Mouse (Mus musculus) kidney, postnatal 36 days (tissue): Measurements from ENCODE around the gene Hspa5.
"Not testable (repeated sequence)": the region's sequence is repeated elsewhere in the genome, so short reads cannot be mapped to it uniquely, and the experiment has no call there.

ENCODE experiments used
- DNase-seq, 2 experiments: peaks; one replicate each; pipeline ENCODE4 v3.0.0; 2021 to 2022; ENCODE audit warnings: mixed read lengths in 2 of 2

Gene Hspa5

DNA sequence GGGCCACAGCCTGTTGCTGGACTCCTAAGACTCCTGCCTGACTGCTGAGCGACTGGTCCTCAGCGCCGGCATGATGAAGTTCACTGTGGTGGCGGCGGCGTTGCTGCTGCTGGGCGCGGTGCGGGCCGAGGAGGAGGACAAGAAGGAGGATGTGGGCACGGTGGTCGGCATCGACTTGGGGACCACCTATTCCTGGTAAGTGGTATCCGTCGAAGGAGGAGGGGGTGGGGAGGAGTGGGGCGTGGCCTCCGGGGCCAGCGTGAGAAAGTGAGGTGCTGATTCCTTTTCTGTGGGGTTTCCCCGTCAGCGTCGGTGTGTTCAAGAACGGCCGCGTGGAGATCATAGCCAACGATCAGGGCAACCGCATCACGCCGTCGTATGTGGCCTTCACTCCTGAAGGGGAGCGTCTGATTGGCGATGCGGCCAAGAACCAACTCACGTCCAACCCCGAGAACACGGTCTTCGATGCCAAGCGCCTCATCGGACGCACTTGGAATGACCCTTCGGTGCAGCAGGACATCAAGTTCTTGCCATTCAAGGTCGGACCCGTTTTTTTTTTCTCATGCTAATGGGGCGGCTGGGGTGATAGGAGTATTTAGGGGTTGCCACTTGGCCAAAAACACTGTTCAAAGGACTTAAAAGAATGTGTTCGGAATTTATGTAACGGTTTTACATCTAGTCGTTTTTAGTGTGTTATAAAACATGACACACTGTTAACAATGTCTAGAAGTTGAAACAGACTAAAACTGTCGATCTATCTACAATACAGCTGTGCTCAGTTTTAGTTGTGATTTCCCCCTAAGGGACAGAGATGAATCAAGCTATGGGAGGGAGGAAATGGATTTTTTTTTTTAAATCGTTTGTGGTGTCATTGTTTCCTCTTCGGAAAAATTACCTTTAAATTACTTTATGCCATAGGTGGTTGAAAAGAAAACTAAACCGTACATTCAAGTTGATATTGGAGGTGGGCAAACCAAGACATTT, 774 bp downstream of the Hspa5 start:
- peak; percentile 31 to 68 for DNase-seq

DNA sequence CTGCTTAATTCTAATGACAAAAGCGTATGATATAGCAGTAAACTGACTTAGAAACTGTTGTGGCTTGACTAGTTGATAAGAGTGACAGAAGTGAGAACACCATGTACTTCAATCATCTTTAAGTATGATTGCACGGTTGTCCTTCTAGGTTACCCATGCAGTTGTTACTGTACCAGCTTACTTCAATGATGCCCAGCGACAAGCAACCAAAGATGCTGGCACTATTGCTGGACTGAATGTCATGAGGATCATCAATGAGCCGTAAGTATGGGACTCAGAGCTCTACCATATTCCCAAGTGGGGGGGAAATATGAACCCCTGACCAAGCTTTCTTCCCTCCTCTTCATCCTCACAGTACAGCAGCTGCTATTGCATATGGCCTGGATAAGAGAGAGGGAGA, 1.9 kb downstream of the Hspa5 start:
- no peak for DNase-seq

DNA sequence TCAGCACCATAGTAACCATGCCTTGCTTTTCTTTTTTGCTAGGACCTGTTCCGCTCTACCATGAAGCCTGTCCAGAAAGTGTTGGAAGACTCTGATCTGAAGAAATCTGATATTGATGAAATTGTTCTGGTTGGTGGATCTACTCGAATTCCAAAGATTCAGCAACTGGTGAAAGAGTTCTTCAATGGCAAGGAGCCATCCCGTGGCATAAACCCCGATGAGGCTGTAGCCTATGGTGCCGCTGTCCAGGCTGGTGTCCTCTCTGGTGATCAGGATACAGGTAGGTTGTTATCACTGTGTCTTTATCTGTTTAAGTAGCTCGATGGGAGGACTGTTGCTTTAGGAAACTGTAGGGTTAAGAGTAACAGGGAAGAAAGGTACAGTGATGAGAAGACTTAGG, 2.7 kb downstream of the Hspa5 start:
- no peak for DNase-seq

DNA sequence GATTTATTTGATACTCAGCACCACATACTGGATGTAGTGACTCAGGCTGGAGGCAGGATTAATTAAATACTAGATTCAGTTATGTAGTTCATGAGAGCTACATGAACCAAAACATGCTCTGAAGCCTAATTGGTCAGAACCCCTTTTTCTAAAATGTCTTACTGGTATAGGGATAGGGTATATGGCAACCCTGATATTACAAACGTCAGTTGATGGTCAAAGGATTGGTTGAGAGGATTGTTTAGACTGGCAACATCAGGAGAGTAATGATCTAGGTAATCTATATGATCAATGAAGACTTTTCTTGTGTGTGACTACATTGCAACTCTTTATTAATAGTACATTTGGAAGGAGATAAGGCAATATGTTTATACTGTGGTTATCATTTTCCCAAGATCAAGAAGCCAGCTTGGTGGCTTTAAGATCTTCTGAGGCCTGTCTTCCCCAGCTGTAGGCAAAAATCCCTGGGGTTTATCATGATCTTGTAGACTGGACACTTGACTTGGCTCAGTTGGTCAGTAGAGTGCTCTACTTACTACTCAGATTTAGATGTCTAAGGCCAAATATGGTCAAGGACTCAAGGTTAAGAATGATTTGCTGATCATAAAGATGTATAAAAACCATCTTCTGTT, 5.6 kb downstream of the Hspa5 start:
- no peak for DNase-seq

DNA sequence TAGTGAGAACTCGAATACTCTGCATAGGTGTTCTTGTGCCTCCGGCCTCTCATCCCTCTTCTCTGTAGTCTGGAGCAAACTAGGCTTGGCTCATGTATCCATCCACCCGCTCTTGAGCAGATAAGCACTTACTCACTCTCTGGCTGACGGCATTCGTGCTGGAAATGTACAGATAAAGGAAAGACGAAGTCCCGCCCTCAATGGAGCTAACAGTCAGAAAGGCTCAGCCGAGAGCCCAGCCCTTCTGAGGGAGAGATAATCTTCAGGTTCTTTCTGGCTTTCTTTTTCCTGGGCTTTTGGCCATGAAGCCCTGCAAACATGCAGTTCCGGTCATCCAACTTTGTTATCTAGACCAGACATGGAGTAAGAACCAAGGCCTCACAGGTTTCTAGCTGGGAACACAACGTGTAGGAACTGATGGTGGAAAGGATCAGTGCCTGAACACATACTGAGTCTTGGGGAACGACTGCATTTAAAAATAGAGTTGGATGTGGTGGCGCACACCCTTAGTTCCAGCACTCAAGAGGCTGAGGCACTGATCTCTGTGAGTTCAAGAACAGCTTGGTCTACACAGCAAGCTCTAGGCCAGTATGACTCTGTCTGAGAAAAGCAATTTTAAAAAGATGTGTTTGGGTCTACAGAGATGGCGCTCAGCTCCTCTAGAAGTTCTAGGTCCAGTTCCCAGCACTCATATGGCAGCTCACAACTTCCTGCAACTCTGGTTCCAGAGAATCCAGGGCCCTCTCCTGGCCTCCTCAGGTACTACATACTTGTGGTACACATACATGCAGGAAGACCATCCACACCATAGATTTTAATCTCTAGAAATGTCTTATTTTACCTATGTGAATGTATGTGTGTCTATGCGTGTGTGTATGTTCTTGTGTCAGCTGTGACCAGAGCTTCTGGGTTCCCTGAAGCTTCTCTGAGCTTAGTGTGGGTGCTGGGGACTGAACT, 11.6 kb downstream of the Hspa5 start:
- DNase-seq = no peak

DNA sequence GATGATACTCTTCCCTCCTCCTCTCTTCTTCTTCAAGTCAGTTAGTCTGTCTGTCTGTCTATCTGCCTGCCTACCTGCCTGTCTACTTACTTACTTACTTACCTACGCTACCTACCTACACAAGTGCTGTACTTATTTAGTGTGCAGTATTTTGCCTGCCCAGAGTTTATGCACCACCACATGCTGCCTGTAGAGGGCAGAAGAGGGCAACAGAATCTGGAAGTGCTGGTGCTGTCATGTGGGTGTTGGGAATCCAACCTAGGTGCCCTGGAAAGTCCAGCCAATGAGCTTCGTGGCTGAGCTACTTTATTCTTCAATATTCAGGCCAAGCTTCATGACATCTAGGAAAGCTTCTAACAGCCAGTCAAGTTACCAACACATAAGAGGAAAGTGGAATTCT, 12.3 kb downstream of the Hspa5 start:
- peak; percentile 45 to 75 for DNase-seq

DNA sequence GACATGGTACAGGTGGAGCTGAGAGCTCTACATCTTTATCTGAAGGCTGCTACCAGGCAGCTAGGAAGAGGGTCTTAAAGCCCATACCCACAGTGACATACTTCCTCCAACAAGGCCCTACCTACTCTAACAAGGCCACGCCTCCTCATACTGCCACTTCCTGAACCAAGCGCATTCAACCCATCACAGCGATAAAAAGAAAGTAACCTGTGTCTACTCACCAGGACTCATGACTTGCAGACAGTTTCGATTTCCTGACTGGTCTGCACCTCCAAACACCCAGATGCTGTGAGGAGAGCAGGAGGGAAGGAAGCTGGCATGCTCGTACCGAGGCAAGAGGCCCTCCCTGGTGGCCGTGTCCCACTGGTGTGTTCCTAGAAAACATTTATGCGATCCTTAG, 18.5 kb downstream of the Hspa5 start:
- DNase-seq = no peak

DNA sequence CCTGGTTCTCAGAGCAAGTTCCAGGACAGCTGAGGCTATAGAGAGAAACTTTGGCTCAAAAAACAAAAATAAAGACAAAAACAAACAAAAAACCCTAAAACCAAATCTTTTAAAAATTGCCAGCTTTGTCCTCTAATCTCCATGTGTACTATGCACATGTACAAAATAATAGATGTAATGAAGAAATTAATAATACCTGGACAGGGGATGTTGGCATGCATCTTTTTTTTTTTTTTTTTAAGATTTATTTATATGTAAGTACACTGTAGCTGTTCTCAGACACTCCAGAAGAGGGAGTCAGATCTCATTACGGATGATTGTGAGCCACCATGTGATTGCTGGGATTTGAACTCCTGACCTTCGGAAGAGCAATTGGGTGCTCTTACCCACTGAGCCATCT, 20.8 kb downstream of the Hspa5 start:
- DNase-seq = not testable (repeated sequence)

DNA sequence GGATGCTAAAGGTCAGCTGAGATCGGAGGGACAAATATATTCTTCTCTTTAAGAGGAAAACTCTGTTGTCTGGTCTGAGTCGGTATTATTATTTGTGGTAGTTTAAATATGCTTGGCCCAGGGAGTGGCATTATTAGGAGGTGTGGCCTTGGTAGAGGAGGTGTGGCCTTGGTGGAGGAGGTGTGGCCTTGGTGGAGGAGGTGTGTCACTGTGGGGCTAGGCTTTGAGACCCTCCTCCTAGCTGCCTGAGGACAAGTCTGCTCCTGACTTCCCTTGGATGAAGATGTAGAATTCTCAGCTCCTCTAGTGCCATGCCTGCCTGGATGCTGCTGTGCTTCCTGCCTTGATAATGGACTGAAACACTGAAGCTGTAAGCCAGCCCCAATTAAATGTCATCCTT, 22.7 kb downstream of the Hspa5 start:
- no peak for DNase-seq

DNA sequence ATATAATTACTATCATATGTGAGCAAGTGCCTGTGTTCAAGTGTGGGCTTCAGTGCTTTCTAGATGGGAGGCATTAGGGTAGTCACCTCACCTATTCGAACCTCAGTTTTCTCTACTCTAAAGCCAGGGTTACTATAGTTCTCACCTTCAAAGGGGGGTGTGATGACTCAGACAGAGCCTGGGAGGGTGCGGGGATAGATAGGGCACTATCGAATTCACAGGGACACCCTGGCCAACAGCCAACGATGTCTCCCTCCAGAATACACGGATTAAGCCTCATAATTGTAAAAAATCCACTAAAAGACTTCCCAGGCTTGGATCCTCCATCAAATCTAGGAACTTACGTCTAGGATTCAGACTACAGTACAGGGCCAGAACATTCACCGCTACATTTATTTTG, 23.7 kb downstream of the Hspa5 start:
- no peak for DNase-seq

DNA sequence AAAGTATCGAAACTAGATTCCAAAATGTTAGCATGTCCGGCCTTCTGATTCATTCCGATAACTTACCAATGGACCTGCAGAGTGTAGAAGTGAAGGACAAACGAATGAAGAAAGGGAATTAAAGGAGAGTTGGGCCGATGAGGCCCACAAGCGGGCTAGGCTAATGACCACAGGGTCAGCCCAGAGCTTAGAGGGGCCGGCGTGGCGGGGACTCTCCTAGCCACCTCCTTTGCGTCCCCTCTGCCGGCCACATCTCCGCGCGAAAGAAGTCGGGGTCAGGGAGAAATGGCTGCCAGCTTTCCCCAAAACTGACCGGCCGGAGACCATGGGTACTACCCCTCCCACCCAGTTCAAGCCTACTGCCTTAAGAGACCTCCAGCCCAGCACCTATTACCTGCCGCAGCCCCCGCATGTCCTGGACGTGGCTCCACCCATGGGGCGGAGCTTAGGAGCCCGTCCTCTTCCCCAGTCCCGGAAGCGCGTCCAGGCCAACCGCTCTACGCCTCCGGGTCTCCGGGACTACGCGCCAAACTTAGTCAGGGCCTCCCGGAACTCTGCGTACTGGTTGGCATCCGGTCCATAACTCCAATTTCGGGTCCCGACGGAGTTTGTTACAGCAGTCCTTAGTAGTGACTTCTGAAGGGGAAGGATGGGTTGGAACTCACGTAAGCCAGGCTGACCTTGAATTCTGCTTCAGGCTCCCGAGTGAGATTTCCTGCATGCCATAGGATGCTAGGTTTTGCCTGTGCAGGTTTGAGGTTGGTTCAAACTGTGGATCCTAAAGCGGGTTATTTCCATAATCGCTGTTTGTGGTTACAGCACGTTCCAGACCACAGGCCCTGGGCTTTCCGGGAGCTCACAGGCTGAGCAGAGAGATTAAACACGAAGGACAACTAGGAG, 27.8 kb downstream of the Hspa5 start, which contains the start of gene Rabepk:
Gene Rabepk, minus strand, starts transcription at position 556 of the 900 bp plus-strand sequence.
- peak; percentile 91 to 94 for DNase-seq

DNA sequence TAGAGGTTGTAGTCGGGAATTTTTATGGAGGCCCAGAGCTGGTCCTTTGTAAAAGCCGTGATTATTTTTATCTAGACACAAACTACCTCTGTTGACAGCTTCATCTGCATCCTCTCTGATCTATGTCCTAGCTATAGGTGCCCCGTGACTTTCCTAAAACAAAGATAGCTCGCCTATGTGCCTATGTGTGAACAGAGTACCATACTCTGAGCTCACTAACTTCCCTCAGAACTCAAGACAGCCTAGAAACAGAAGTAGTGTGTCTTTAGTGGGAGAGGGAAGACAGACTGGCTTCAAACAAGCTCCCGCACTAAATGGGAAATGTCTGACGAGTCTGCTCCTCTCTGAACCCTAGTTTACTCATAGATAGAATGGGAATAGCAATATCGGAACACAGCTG, 28.6 kb downstream of the Hspa5 start:
- no peak for DNase-seq

DNA sequence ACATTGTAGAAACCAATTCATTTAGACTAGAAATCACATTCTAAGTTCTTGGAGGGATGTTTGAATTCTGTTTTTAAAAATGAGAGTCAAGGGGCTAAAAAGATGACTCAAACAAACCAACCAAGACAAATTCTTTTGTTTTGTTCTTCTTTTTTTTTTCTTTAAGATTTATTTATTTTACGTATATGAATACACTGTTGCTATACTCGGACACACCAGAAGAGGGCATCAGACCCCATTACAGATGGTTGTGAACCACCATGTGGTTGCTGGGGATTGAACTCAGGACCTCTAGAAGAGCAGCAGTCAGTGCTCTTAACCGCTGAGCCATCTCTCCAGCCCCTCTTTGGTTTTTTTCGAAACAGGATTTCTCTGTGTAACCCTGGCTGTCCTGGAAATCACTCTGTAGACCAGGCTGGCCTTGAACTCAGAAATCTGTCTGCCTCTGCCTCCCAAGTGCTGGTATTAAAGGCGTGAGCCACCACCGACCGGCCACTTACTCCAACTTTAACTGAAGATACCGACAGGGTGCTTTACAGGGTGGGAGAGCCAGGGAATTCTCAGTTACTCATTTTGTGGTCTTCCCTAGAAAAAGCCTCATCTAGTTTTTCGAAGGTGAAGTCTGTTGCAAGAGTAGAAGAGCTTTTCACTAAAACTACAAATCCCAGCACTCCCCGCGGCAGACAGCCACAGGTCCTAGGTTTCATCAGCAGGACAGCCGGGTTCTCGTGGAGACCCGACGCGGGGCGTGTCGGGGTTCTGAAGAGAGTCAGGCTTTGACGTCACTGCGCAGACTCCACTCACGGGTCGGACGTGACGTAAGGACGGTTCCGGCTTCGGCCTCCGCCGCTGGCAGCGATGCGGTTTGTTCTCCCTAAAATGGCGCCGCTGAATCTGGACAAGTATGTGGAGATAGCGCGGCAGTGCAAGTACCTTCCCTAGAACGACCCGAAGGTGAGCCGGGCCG, 30.0 kb downstream of the Hspa5 start:
- peak; percentile 98 to 99 for DNase-seq

DNA sequence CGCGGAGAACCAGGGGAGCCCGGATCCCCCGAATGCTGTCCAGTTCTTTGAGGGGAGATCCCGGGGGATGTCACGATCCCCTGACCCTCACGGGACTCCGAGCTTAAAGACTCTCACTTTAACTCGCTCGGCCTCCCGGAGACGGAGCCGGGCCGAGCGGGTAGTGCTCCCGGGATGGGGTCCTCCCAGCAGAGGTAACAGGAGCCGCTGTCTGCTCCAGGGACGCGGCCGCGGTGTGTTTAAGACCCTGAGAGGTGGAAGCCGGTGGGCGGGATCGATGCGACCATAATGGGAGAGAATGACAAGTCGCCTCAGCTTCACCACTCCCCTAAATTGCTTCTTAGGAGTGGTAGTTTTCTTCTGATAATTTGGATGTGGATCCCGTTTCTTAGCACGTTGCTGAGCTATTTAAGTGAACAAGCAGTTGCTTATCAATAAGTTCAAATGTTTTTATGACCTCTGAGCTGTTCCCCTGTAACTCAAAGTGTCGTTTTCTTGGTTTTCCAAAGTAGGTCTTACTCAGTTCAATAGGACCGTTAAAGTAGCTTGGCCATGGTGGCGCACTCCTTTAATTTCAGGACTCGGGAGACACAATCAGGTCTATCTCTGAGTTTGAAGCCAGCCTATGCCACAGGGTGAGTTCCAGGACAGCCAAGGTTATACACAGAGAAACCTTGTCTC, 30.9 kb downstream of the Hspa5 start:
- peak; percentile 34 to 45 for DNase-seq

DNA sequence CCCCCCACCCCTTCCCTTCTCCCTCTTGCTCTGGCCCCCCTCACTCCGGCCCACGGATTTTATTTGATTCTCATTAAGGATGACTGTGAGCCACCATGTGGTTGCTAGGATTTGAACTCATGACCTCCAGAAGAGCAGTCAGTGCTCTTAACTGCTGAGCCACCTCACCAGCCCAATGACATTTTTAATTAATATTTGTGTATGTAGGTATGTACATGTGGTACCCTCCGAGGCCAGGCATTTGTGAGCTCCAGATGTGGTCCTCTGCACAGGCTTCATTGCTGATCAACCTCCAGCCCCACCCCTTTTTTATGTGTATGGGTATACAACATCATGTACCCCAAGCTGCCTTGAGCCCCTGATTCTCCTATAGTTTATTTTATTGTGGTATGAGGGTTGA, 32.0 kb downstream of the Hspa5 start:
- no peak for DNase-seq

DNA sequence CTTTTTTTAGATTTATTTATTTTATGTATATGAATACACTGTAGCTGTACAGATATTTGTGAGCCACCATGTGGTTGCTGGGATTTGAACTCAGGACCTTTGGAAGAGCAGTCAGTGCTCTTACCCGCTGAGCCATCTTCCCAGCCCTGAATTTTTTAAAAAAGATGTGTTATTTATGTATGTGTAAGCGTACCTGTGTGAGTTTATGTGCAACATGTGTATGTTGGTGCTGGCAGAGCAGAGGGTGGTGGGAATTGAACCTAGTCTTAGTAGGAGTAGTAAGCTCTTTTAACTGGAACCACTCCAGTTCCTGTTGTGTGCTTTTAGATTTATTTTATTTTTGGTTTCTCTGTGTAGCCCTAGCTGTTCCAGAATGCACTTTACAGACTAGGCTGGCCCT, 32.4 kb downstream of the Hspa5 start:
- no peak for DNase-seq

DNA sequence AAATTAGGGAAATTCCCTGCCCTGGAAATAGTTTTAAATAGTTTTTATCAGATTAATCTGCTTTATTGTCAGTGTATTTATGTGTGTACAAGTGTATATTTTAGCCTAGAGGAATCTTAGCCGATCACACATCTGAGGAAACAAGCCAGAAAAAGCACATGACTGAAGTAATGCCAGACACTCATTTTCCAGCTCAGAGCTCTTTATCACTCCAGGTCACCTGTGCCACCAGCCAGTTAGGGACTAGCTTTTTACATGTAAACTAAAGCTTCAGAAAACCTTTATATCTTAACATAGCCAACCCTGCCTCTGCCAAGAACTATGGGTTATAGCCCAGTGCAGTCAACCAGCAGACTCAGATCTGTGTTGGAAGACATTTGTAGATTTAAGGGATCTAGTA, 33.0 kb downstream of the Hspa5 start:
- DNase-seq = peak; percentile 47 to 59

DNA sequence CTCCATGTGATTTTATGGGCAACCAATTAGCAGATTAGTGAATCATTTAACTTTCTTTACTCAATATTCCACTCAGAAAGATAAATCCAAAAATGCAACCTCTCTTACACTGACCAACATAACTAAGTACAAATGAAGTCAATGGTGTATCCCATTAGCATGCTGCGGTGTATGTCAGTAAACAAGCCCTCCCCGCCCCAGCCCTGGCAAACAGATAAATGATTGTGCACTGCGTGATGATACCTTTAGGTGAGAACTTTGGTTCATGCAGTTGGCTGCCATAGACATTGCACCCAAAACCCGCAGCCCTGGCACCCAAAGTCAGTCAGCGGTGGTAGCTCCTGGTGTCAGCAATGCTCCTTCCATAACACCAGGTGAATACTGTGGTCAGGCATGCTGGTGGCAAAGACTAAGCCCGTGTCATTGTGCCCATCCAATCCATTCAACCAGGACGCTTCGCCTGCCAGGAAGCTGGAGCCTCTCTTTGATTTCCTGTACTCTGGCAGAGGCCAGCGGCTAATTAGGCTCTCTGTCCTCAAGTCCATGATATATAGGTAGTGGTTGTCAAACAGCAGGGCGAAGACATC, 33.7 kb downstream of the Hspa5 start:
- DNase-seq = peak in 1 of 2 experiments; percentile 24

DNA sequence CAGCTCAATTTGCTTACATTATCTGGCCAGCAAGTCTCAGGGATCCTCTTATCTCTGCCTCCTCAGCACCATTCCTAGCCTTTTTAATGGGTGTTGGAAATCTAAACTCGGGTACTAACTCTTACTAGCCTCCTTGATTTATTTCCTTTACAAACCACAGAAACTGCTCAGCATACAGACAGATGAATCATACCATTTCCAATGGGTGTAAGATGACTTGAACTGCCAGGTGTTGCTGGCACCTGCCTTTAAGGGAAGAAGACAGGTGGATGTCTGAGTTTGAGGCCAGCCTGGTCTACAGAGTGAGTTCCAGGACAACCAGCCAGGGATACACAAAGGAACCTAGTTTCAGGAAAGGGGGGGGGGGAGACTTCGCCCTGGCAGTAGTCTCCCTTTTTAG, 36.3 kb downstream of the Hspa5 start:
- DNase-seq = no peak

DNA sequence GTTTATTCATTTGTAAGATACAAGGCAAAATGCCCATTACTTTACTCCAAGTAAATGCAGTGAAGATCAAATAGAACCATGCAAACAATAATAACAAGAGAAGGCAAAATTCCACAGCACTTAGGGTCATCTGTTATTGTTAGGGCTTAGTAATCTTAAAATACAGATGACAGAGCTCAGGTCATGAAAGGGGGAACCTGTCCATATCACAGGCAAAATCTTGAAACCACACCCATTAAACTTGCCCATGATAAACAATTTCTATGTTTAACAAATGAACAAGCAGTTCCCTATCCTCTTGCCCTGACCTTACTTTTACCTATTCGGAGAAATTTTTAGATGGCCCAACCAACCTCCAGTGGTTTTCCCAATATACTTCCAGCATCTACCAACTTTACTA, 37.8 kb downstream of the Hspa5 start:
- no peak for DNase-seq
